Mouse (Mus musculus): ENCODE measurements around the gene Rasal2.

Gene Rasal2

DNA sequence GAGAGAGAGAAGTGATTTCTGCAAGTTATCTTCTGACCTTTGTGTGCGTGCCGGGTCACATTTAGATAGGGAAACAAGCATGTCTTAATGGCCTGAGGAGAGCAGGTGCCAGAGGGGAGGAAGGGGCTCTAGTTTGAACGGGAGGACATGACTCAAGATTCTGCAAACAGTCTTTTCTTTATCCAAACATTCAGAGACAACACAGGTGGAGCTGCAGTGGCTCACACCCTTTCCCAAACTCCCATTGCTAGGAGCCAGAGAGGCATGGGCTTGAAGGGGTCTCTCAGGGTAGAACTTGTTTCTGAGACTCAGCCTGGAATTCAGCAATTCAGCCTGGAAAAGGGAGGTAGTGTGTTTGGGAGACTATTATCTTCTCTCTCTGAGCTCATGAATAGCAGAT, 288.6 kb downstream of the Rasal2 start:
- DNase-seq = no peak

DNA sequence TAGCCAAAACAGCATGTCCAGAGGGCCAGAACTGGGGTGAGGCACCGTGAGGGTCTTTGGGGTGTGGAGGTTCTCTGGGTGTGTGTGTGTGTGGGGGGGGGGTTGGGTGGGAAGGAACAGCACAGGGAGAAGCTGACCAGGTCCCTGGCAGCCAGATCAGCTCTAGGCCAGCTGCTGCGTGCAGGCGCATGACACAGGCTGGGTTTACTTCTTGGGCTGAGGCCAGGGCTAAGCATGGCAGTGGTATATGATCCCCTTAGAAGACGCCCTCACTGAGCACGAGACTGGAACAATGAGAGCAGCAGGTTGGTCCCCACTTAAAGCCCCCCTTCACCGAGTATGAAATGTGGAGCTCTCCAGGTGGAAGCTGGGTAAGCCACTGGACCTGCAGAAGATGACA, 293.2 kb downstream of the Rasal2 start:
- DNase-seq = no peak

DNA sequence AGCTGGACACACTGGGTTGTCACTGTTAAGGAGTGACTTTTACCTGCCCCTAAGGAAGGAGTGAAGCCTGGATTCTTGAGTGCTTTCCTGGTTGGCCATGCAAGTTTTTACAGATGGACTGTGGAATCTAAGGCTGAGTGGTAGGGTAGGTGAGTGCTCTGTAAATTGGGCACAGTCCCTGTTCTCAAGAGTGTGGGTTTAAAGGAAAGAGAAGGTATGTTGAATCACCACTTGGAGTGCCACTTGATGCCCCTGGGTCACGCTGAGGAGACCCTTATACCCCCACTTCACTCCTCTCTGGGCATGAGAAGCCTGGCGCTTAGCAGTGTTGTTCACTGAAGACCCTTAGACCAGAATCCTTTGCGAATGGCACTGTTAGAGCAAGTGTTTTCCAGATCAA, 295.0 kb downstream of the Rasal2 start:
- DNase-seq = peak; percentile 11

- DNase-seq = no peak
These were observed 297.9 kb downstream of the Rasal2 start for GRCm38 (mm10) chr1:157114492-157114891.

DNA sequence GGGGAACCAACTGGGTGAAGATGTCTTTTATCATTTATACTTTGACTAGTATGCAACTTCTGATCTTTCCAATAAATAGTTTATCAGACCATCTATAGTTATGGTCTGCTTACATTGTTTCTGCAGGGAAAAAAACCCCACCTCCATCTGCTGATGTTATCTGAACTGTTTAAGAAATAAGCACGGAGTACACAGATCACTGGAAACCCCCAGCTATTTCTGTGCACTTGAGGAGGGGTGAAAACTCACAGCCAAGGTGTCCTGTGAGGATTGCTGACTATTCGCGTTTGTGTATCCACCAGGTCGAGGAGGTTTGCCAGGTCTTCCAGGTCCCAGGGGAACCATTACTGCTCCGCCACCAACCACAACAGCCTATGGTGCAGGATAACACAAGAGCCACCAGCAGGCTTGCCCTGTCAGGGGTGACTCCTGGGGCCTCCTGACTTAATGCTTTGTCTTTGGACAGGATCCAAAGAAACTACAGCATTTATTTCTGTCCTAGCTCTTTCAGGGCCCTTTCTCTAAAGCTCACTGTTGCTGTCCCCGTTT, 302.0 kb downstream of the Rasal2 start:
- DNase-seq = no peak

- no peak for DNase-seq
These were observed 303.8 kb downstream of the Rasal2 start, which contains the start of gene Tex35 for GRCm38 (mm10) chr1:157108580-157108979. Gene Tex35 (minus strand): TSS chr1:157108680.

- DNase-seq = peak; percentile 36
These were observed 311.1 kb downstream of the Rasal2 start for GRCm38 (mm10) chr1:157101122-157101865.

DNA sequence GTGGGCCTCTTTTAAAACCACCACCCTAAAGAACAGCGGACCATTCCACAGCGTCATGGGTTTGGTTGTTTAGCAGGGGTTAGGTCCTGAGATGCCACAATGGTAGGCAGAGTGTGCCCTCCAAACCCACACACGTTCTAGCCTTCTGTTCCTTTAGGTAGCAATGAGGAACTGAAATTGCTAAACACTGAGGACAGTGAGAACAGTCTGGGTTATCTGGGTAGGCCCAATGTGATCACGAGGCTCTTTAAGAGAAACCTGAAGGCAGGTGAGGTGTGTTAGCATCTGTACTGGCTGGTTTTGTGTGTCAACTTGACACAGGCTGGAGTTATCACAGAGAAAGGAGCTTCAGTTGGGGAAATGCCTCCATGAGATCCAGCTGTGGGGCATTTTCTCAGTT, 316.9 kb downstream of the Rasal2 start:
- no peak for DNase-seq

DNA sequence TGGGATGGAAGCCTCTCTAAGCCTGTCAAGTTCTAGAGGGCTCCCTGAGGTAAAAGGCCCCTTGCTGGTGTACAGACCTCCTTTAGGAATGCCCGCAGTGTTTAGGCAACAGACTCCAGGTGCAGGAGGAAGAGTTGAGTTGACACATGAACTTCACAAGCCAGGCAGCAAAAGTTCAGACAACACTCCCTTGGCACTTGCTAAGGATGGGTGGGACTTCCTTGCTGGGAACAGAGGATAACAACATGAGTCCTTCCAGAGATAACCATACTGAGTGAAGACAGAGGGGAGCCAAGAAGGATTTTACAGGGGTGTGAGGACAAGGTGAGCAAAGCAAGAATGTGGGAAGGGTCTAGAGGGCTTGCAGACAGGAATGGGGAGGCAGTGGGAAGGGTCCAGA, 319.8 kb downstream of the Rasal2 start:
- no peak for DNase-seq

DNA sequence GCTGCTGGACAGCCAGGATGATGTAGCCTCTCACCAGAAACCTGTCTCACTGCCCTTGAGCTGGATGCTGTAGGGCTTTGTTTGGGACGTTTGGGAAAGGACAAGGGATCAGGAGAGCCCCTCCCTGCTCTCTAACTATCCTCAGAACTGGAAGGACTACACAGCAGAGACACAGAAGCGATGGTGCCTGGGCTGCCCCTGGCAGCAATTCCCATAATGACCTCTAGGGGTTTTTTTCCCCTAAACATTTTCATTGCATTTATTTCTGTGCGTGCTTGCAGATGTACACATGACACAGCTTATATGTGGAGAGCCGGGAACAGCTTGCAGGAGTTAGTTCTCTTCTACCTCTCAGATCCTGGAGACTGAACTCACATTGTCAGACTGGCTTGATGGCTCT, 320.3 kb downstream of the Rasal2 start:
- DNase-seq = no peak

GRCm38 (mm10) chr1:157090835-157091234, 321.6 kb downstream of the Rasal2 start:
- no peak for DNase-seq

DNA sequence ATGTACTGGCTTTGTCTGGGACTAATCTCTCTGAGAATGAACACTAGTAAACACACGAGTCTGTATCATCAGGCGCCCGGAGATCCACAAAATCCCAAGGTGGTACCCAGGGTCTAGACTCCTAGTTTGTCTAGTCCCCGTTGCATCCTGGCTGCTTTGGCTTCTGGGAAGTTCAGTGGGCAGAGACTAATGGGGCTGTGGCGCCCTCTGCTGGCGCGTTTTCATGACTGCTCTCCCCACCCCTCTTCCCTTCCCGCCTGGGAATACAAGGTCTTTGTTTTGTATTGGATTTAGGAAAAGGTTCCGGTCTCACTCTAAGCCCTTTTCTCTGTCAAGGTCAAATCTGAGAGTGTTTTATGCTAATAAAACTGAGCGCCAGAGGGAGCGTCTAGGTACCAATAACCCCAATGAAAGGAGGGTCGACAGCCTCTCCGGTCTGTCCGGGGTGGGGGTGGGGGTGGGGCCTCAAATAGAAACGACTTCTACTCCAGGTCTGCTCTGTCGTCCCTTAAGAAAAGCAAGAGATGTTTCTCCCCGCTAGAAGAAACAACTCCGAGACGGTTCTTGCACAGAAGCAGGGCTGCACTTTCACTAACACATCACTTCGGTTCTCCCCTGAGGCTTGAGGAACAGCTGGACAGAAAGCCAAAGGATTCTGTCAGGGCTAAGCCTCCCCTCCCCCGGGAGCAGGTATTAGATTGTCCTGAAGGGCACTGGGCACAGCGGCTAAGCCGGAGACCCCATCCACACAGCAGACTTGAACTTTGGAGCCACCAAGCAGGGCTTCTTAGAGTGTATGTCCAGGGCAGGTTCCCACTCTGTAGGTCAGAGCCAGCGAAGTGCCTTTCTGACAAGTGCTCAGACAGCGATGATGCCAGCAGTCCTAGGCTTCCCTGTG, 326.0 kb downstream of the Rasal2 start:
- peak; percentile 72 for DNase-seq
